Mouse (Mus musculus) brown adipose tissue, adult 24 weeks (tissue): ENCODE data around the gene Sema5a. TPM values are rescaled to one million over a fixed set of nuclear protein-coding genes. Genes with fewer than 3 reads are reported as not detected.
A peak's percentile ranks its signal among the peaks of the same experiment; 100 is the strongest.
"Not testable (repeated sequence)": the region's sequence is repeated elsewhere in the genome, so short reads cannot be mapped to it uniquely, and the experiment has no call there.

Source experiments
- H3K27ac ChIP-seq: fragments of 200-500 bp; replicated peaks from 2 replicates; pipeline ENCODE4 v1.5.1; 2012; ENCODE audit warnings: low read depth, mild to moderate bottlenecking, low read length
- H3K4me1 ChIP-seq: fragments of 200-500 bp; 2 replicates; pipeline ENCODE4 v1.6.1; 2012; ENCODE audit warnings: low read length, mixed read lengths; ENCODE audit not compliant: control insufficient read depth, insufficient read depth, insufficient read length
- H3K4me3 ChIP-seq: fragments of 200-500 bp; 2 replicates; pipeline ENCODE4 v1.5.1; 2012; ENCODE audit warnings: low read depth, mild to moderate bottlenecking, low read length, moderate library complexity; ENCODE audit not compliant: insufficient read depth
- polyA plus RNA-seq: library from polyadenylated mRNA; stranded (reverse); fragments of >200 nt; gene quantifications from 2 replicates; pipeline ENCODE4 v1.2.4, GENCODE M21; 2012; ENCODE audit not compliant: missing spikeins, insufficient read depth, insufficient read length

Sema5a gene
- polyA plus RNA-seq, result 1.3 and 1.7 TPM in 2 replicates

DNA sequence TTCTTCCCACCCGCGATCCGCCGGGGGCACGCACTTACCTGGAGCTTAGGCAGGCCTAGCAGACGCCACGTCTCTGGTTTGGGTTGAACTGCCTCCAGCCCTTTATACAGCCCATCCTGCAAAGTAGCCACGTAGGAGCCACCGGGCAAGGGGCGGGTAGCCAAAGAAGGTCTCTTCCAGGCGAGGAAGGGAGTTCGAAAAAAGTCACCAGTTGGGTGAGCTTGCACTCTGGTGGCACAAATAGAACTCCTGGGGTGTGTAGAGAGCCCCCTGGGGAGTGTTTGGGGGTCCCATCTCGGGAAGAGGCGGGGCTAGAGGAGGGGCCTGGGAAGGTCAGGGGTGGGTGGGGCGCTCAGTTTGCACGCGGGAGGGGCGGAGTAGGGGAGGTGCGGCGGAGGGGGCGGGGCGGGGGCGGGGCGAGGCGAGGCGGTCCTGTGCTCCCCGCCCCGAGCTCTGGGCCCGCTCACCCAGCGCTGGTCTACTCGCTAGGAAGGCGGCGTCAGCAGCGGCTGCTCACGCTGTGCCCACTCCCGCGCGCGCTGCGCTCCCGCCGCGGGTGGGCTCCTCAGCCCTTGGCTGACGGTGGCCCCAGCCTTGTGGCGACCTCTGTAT is at the start of gene Sema5a:
Gene Sema5a (plus strand): TSS at position 467 of the 612 bp plus-strand sequence.
- no peaks in the 10 kb centered on the region for H3K4me1 ChIP-seq
- H3K27ac ChIP-seq, result peak within 1 kb of the TSS; percentile 61
- H3K4me3 ChIP-seq, result peak within 1 kb of the TSS; percentile 72

DNA sequence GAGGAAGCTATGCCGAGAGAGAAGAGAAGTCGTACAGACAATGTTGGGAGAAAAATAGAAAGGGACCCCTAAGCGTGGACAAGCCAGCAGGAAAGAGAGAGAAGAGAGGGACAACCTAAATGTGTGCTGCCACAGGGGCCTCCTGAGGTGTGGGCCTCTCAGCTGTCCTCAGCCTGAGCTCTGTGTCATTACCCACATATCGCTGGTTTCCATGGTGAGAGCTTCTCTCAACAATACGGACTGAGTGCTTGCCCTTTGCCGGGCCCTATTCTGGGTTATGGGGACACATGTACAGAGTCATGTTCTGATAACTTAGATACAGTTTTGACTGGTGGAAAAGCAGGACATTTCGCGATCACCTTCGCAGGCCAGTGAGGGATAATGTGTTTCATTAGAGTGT is 46.5 kb upstream of the Sema5a start:
- Histone ChIP-seq H3K4me1 (no peaks in the 10 kb centered on the region), H3K27ac (no peak overlapping the region), H3K4me3 (no peak overlapping the region)

- Histone ChIP-seq H3K27ac (no peak overlapping the region), H3K4me3 (no peak overlapping the region), H3K4me1 (no peaks in the 10 kb centered on the region)
Observed at GRCm38 (mm10) chr15:32198561-32198960, 46.0 kb upstream of the Sema5a start.

DNA sequence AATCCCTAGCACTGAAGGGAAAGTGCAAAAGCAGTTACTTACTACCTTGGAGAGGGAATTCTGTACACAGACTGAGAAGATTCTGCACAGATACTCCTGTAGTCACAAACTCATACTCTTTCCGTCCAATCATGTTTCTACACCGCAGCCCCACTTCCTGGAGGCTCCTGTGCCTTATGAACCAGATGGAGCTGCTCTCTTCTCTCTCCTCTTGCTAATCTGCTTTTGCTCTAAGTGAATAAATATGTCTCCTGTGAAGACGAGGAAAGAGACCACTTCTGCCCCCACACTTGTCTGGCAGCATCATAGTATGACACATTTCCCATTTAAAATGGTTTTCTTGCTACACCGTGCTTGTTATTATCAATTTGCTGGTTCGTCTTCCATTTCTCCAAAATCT is 41.4 kb upstream of the Sema5a start:
- Histone ChIP-seq H3K4me3 (no peak overlapping the region), H3K4me1 (no peaks in the 10 kb centered on the region), H3K27ac (no peak overlapping the region)

GRCm38 (mm10) chr15:32204908-32205307 is 39.7 kb upstream of the Sema5a start:
- no peaks in the 10 kb centered on the region for H3K4me1 ChIP-seq
- no peak overlapping the region for H3K27ac ChIP-seq

DNA sequence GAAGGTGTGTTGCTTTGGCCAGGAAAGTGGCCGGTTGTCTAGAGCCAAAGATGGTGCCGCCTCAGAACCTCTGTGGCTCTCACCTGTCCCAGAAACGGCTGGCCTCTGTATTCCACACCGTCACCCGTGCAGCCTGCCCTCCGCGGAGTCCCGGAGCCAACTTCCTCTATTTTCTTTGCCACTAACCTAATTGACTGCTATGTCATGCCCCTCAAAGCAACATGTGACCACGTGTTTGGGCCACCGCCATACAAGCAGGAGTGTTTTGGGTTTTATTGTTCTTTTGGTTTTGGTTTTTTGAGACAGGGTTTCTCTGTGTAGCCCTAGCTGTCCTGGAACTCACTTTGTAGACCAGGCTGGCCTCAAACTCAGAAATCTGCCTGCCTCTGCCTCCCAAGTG is 29.9 kb upstream of the Sema5a start:
- H3K27ac ChIP-seq, H3K4me3 ChIP-seq, H3K4me1 ChIP-seq: not testable (repeated sequence)

More at GRCm38 (mm10) chr15:32204908-32205307, 39.7 kb upstream of the Sema5a start:
- no peak overlapping the region for H3K4me3 ChIP-seq

GRCm38 (mm10) chr15:32223028-32223427 is 21.6 kb upstream of the Sema5a start:
- H3K4me3 ChIP-seq, result no peak overlapping the region
- H3K4me1 ChIP-seq, result no peaks in the 10 kb centered on the region
- H3K27ac ChIP-seq, result no peak overlapping the region

- no peaks in the 10 kb centered on the region for H3K4me1 ChIP-seq
- H3K4me3 ChIP-seq, result no peak overlapping the region
- no peak overlapping the region for H3K27ac ChIP-seq
Observed at GRCm38 (mm10) chr15:32225394-32225793, 19.2 kb upstream of the Sema5a start.

DNA sequence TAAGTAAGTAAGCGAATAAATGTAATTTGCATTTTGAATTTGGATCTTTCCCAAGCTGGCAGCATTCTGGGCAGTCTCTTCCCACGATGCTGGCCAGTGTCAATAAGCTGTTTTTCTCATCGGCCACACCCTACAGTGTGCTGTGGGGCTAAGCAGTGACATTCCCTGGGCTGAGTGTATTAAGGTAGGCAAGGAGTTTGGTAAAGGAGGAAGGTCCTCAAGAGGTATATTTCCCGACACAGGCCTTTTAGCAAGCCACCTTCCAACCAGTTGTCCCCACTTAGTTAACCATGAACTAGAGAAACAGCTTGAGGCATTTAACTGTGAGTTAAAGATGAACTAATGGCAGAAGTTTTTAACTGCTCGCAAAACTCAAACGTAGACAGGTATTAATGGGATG is 18.2 kb upstream of the Sema5a start:
- Histone ChIP-seq H3K4me3 (no peak overlapping the region), H3K27ac (no peak overlapping the region)

GRCm38 (mm10) chr15:32226888-32227395 is 17.7 kb upstream of the Sema5a start:
- Histone ChIP-seq H3K4me3 (no peak overlapping the region), H3K4me1 (no peaks in the 10 kb centered on the region), H3K27ac (no peak overlapping the region)

More for the DNA sequence above, 18.2 kb upstream of the Sema5a start:
- no peaks in the 10 kb centered on the region for H3K4me1 ChIP-seq

GRCm38 (mm10) chr15:32230066-32230465 is 14.5 kb upstream of the Sema5a start:
- Histone ChIP-seq H3K4me1 (no peaks in the 10 kb centered on the region), H3K4me3 (no peak overlapping the region)

GRCm38 (mm10) chr15:32232189-32232588 is 12.4 kb upstream of the Sema5a start:
- no peak overlapping the region for H3K4me3 ChIP-seq
- H3K4me1 ChIP-seq, result no peaks in the 10 kb centered on the region
- H3K27ac ChIP-seq, result no peak overlapping the region

More at GRCm38 (mm10) chr15:32230066-32230465, 14.5 kb upstream of the Sema5a start:
- no peak overlapping the region for H3K27ac ChIP-seq

GRCm38 (mm10) chr15:32232666-32233141 is 11.9 kb upstream of the Sema5a start:
- H3K27ac ChIP-seq, result peak overlapping the region; percentile 73; the same call in 1 of the 2 replicates
- not testable (repeated sequence) for H3K4me1 ChIP-seq, H3K4me3 ChIP-seq

GRCm38 (mm10) chr15:32233451-32233850 is 11.2 kb upstream of the Sema5a start:
- Histone ChIP-seq H3K4me3 (no peak overlapping the region), H3K27ac (no peak overlapping the region), H3K4me1 (no peaks in the 10 kb centered on the region)

DNA sequence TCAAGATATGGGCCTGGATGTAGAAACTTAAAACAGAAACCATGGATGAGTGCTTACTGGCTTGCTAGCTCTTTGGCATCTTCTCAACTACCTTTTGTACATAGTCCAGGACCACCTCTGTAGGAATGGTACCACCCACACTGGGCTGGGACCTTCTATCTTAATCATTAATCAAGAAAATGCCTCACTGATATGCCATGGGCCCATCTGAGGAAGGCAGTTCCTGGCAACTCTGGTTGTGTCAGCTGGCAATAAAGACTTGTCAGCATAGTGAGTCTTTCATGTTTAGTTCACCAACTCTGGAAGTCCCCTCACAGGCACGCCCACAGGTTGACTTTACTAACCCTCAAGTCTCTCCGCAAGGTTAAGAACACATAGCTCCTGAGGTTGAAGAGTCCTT is 5.5 kb upstream of the Sema5a start:
- no peaks in the 10 kb centered on the region for H3K4me1 ChIP-seq
- H3K27ac ChIP-seq, result no peak overlapping the region
- H3K4me3 ChIP-seq, result no peak overlapping the region

- H3K4me3 ChIP-seq, result no peak overlapping the region
- no peak overlapping the region for H3K27ac ChIP-seq
- no peaks in the 10 kb centered on the region for H3K4me1 ChIP-seq
Observed at GRCm38 (mm10) chr15:32240159-32240558, 4.5 kb upstream of the Sema5a start.
